Mouse (Mus musculus): ENCODE data around the gene Zfp689.

Zfp689 gene

GRCm38 (mm10) chr7:127448521-127449300 lies at the start of gene Zfp689:
Zfp689 (minus strand) TSS chr7:127449158.
- POLR2A ChIA-PET: interaction anchor here (0.6 to 3.5 kb wide), 63 partner anchors 11 to 1370 kb away, joined by 3 to 65 read pairs (median 4); partner anchors contain the start of genes Fbrs (in 3 of the 4), Srcap (in 3 of the 4), Bcl7c (in 1 of the 4) and Ccdc189 (in 1 of the 4)
- CTCF ChIA-PET: interaction anchor here (0.5 to 1.8 kb wide), 12 partner anchors 9 to 280 kb away, joined by 3 to 15 read pairs (median 3); no protein-coding TSS in a partner anchor

GRCm38 (mm10) chr7:127498407-127498806 lies 49.4 kb upstream of the Zfp689 start:
- ChIA-PET CTCF (no interaction called here), POLR2A (interaction anchor here in 2 of 4 experiments (1.0 to 7.3 kb wide), 5 partner anchors 10 to 310 kb away, joined by 3 to 40 read pairs (median 7); partner anchors contain the start of gene Srcap (in 2 of the 2))

GRCm38 (mm10) chr7:127497382-127497781 lies 48.4 kb upstream of the Zfp689 start:
- CTCF ChIA-PET: interaction anchor here in 1 of 4 experiments (0.5 to 0.8 kb wide), 3 partner anchors 12 to 313 kb away, joined by 3 to 5 read pairs (median 5); no protein-coding TSS in a partner anchor
- POLR2A ChIA-PET: interaction anchor here in 3 of 4 experiments (0.7 to 7.3 kb wide), 8 partner anchors 11 to 103 kb away, joined by 3 to 40 read pairs (median 3); partner anchors contain the start of genes Srcap (in 1 of the 3) and Zfp688 (in 1 of the 3)

GRCm38 (mm10) chr7:127494648-127495047 lies 45.7 kb upstream of the Zfp689 start:
- ChIA-PET CTCF (no interaction called here), POLR2A (interaction anchor here in 3 of 4 experiments (0.6 to 3.2 kb wide), 17 partner anchors 10 to 102 kb away, joined by 3 to 19 read pairs (median 4); partner anchors contain the start of genes Srcap (in 2 of the 3), Zfp689 (in 2 of the 3) and Fbrs (in 1 of the 3))

- CTCF ChIA-PET: no interaction called here
- POLR2A ChIA-PET: interaction anchor here in 1 of 4 experiments (1.2 kb wide), 2 partner anchors 13 to 19 kb away, joined by 3 read pairs; partner anchors contain the start of gene Fbrs
These were observed 42.9 kb upstream of the Zfp689 start for GRCm38 (mm10) chr7:127491846-127492245.

GRCm38 (mm10) chr7:127489982-127490381 lies 41.0 kb upstream of the Zfp689 start:
- ChIA-PET POLR2A (interaction anchor here in 2 of 4 experiments (0.7 to 4.2 kb wide), 5 partner anchors 9 to 64 kb away, joined by 3 to 25 read pairs (median 3); no protein-coding TSS in a partner anchor), CTCF (interaction anchor here in 1 of 4 experiments (0.7 kb wide), 1 partner anchor 129 kb away, joined by 7 read pairs; no protein-coding TSS in a partner anchor)

- ChIA-PET POLR2A (interaction anchor here in 3 of 4 experiments (0.6 to 4.2 kb wide), 15 partner anchors 8 to 115 kb away, joined by 3 to 25 read pairs (median 4); partner anchors contain the start of genes Fbrs (in 1 of the 3) and Srcap (in 1 of the 3)), CTCF (interaction anchor here in 3 of 4 experiments (0.7 to 1.2 kb wide), 6 partner anchors 11 to 594 kb away, joined by 3 to 4 read pairs (median 4); no protein-coding TSS in a partner anchor)
These were observed 39.4 kb upstream of the Zfp689 start for GRCm38 (mm10) chr7:127488364-127488763.

- ChIA-PET CTCF (interaction anchor here in 2 of 4 experiments (0.6 to 1.3 kb wide), 2 partner anchors 12 to 24 kb away, joined by 5 to 7 read pairs; no protein-coding TSS in a partner anchor), POLR2A (interaction anchor here in 3 of 4 experiments (0.5 to 8.3 kb wide), 10 partner anchors 9 to 483 kb away, joined by 3 to 58 read pairs (median 5); partner anchors contain the start of genes Zfp689 (in 2 of the 3) and Srcap (in 1 of the 3))
These were observed 36.5 kb upstream of the Zfp689 start for GRCm38 (mm10) chr7:127485416-127485815.

GRCm38 (mm10) chr7:127480321-127480720 lies 31.4 kb upstream of the Zfp689 start:
- ChIA-PET CTCF (interaction anchor here in 2 of 4 experiments (0.6 to 1.1 kb wide), 3 partner anchors 9 to 81 kb away, joined by 3 to 6 read pairs (median 4); no protein-coding TSS in a partner anchor), POLR2A (interaction anchor here in 3 of 4 experiments (0.7 to 8.3 kb wide), 15 partner anchors 8 to 489 kb away, joined by 3 to 58 read pairs (median 6); partner anchors contain the start of genes Zfp689 (in 3 of the 3), E430018J23Rik (in 1 of the 3) and Srcap (in 1 of the 3))

GRCm38 (mm10) chr7:127479318-127480225 lies 30.6 kb upstream of the Zfp689 start:
- CTCF ChIA-PET: interaction anchor here in 3 of 4 experiments (0.6 to 1.1 kb wide), 3 partner anchors 9 to 80 kb away, joined by 4 to 6 read pairs (median 4); partner anchors contain the start of gene Srcap (in 1 of the 3)
- POLR2A ChIA-PET: interaction anchor here in 3 of 4 experiments (0.9 to 8.3 kb wide), 26 partner anchors 9 to 489 kb away, joined by 3 to 58 read pairs (median 5); partner anchors contain the start of genes Srcap (in 3 of the 3), Zfp689 (in 3 of the 3), Ccdc189 (in 1 of the 3) and E430018J23Rik (in 1 of the 3)

- CTCF ChIA-PET: interaction anchor here in 3 of 4 experiments (0.6 to 1.1 kb wide), 7 partner anchors 8 to 250 kb away, joined by 3 to 4 read pairs (median 4); partner anchors contain the start of genes Dctpp1 (in 1 of the 3) and Srcap (in 1 of the 3)
- POLR2A ChIA-PET: interaction anchor here in 3 of 4 experiments (0.6 to 8.3 kb wide), 59 partner anchors 8 to 457 kb away, joined by 3 to 58 read pairs (median 5); partner anchors contain the start of genes Srcap (in 3 of the 3), Zfp689 (in 3 of the 3), Ccdc189 (in 2 of the 3) and Rnf40 (in 2 of the 3)
These were observed 29.8 kb upstream of the Zfp689 start, which contains the start of gene Fbrs for GRCm38 (mm10) chr7:127478635-127479317. Fbrs (plus strand) TSS chr7:127479199.

- CTCF ChIA-PET: interaction anchor here in 3 of 4 experiments (0.6 to 1.3 kb wide), 7 partner anchors 9 to 249 kb away, joined by 3 to 4 read pairs (median 3); partner anchors contain the start of gene Dctpp1 (in 1 of the 3)
- POLR2A ChIA-PET: interaction anchor here (0.6 to 8.3 kb wide), 73 partner anchors 7 to 457 kb away, joined by 3 to 58 read pairs (median 4); partner anchors contain the start of genes Zfp689 (in 4 of the 4), Srcap (in 3 of the 4), Ccdc189 (in 2 of the 4) and Rnf40 (in 2 of the 4)
These were observed 29.0 kb upstream of the Zfp689 start for GRCm38 (mm10) chr7:127477687-127478634.

- ChIA-PET CTCF (interaction anchor here in 2 of 4 experiments (0.7 to 1.3 kb wide), 2 partner anchors 17 to 29 kb away, joined by 3 read pairs; partner anchors contain the start of gene Prr14 (in 1 of the 2)), POLR2A (interaction anchor here (0.6 to 5.5 kb wide), 51 partner anchors 8 to 1254 kb away, joined by 3 to 50 read pairs (median 5); partner anchors contain the start of genes Zfp689 (in 4 of the 4), Srcap (in 3 of the 4), Sephs2 (in 2 of the 4) and Ccdc189 (in 1 of the 4))
These were observed 27.9 kb upstream of the Zfp689 start for GRCm38 (mm10) chr7:127476855-127477254.

GRCm38 (mm10) chr7:127476336-127476735 lies 27.4 kb upstream of the Zfp689 start:
- CTCF ChIA-PET: interaction anchor here in 1 of 4 experiments (0.7 kb wide), 1 partner anchor 17 kb away, joined by 3 read pairs; the partner anchor contains the start of gene Prr14
- POLR2A ChIA-PET: interaction anchor here (0.6 to 5.5 kb wide), 16 partner anchors 10 to 1254 kb away, joined by 3 to 50 read pairs (median 8); partner anchors contain the start of genes Zfp689 (in 3 of the 4), Srcap (in 2 of the 4), Sephs2 (in 1 of the 4) and Zfp768 (in 1 of the 4)

Data from embryonic stem cell, embryonic (primary cell).